9 mouse cellular contexts compared by ENCODE assay signal in genomic region chr7:63671904-63672303, GRCm38 (mm10).
A peak's percentile ranks its signal among the peaks of the same experiment; 100 is the strongest.
DNase-seq lines count a peak whose midpoint lies in the region; ATAC-seq and TF ChIP-seq lines count a peak whose summit lies in the region.
"Had no signal": no experiment of that assay in that cellular context is flagged by ENCODE, and none has a peak within 500 bp of the region (broad histone marks: within the 10 kb centered on the region; RNA-seq: fewer than 3 reads in every experiment).

No protein-coding gene starts in this region.

- TF ChIP-seq CTCF in ES-Bruce4 (IDR thresholded peaks at IDR 0.05; ENCODE audit: low read depth, low read length): peak; percentile 78

- H3K4me3 ChIP-seq in ES-Bruce4 (ENCODE audit: low read depth, low read length): no peak overlapping the region
- H3K4me3 ChIP-seq in embryonic facial prominence, embryonic 14.5 days (ENCODE audit: low read depth, low read length): no peak overlapping the region
- no peak overlapping the region for H3K4me3 ChIP-seq in lung, embryonic 15.5 days
- H3K4me3 ChIP-seq: liver, embryonic 13.5 days had no signal

- H3K27me3 ChIP-seq in ES-Bruce4 (ENCODE audit: control insufficient read depth, insufficient read depth, low read length, poor library complexity, severe bottlenecking): no peaks in the 10 kb centered on the region
- no peaks in the 10 kb centered on the region for H3K27me3 ChIP-seq in embryonic facial prominence, embryonic 14.5 days (replicated peaks; ENCODE audit: control insufficient read depth, insufficient read depth, low read length)
- H3K27me3 ChIP-seq in lung, embryonic 15.5 days: no peaks in the 10 kb centered on the region
- H3K27me3 ChIP-seq: liver, embryonic 13.5 days had no signal

- no peaks in the 10 kb centered on the region for H3K9me3 ChIP-seq in ES-Bruce4 (replicated peaks; ENCODE audit: control insufficient read depth, insufficient read depth, low read length, poor library complexity, severe bottlenecking)
- no peaks in the 10 kb centered on the region for H3K9me3 ChIP-seq in embryonic facial prominence, embryonic 14.5 days (ENCODE audit: control insufficient read depth, low read length)
- H3K9me3 ChIP-seq in lung, embryonic 15.5 days: no peaks in the 10 kb centered on the region
- H3K9me3 ChIP-seq: liver, embryonic 13.5 days had no signal

- no peak overlapping the region for H3K4me2 ChIP-seq in embryonic facial prominence, embryonic 14.5 days (ENCODE audit: low read depth, low read length)
- no peak overlapping the region for H3K4me2 ChIP-seq in lung, embryonic 15.5 days
- H3K4me2 ChIP-seq: liver, embryonic 13.5 days had no signal

- no peak for TF ChIP-seq POLR2A in ES-Bruce4 (IDR thresholded peaks at IDR 0.05; ENCODE audit: insufficient read depth, low read length)

- peak; percentile 43 to 67 for DNase-seq in adrenal gland, postnatal 36 days
- DNase-seq in embryonic facial prominence, embryonic 14.5 days (ENCODE audit: low spot score): peak; percentile 89
- DNase-seq in heart, postnatal 4 days: peak; percentile 64
- peak; percentile 83 to 96 for DNase-seq in layer of hippocampus, adult 18-20 months (ENCODE audit: low spot score in 2 of 2)
- peak; percentile 88 for DNase-seq in retina, postnatal 1 day
- DNase-seq in T-cell, adult 2 months (ENCODE audit: low spot score): no peak
- DNase-seq: liver, embryonic 13.5 days had no signal

- H3K27ac ChIP-seq in ES-Bruce4 (ENCODE audit: insufficient read depth, low read length): no peak overlapping the region
- H3K27ac ChIP-seq in embryonic facial prominence, embryonic 14.5 days (replicated peaks; ENCODE audit: low read depth, low read length): no peak overlapping the region
- H3K27ac ChIP-seq in lung, embryonic 15.5 days: no peak overlapping the region
- H3K27ac ChIP-seq: liver, embryonic 13.5 days had no signal

- 10% methylated on average over 3 of the region's 3 CpGs for WGBS in embryonic facial prominence, embryonic 14.5 days
- whole genome bisulfite sequencing in lung, embryonic 15.5 days: 24% methylated on average over 3 of the region's 3 CpGs

- no peak for TF ChIP-seq EP300 in ES-Bruce4 (IDR thresholded peaks at IDR 0.05; ENCODE audit: insufficient read depth, low read depth, low read length)

- peak; percentile 74 for ATAC-seq in embryonic facial prominence, embryonic 14.5 days (ENCODE audit: low read depth)
- peak; percentile 50; the same call in 1 of the 2 replicates for ATAC-seq in lung, embryonic 15.5 days (ENCODE audit: borderline replicate concordance, extremely low read depth, low FRiP score, low TSS enrichment)

- H3K36me3 ChIP-seq in ES-Bruce4 (ENCODE audit: control insufficient read depth, insufficient read depth, low read length, poor library complexity, severe bottlenecking): no peaks in the 10 kb centered on the region
- H3K36me3 ChIP-seq in embryonic facial prominence, embryonic 14.5 days (ENCODE audit: control insufficient read depth, insufficient read depth, low read length): no peaks in the 10 kb centered on the region
- no peaks in the 10 kb centered on the region for H3K36me3 ChIP-seq in lung, embryonic 15.5 days
- H3K36me3 ChIP-seq: liver, embryonic 13.5 days had no signal

- no peak overlapping the region for H3K9ac ChIP-seq in ES-Bruce4 (ENCODE audit: low read depth, poor library complexity, severe bottlenecking)
- H3K9ac ChIP-seq in embryonic facial prominence, embryonic 14.5 days (ENCODE audit: low read depth, low read length): no peak overlapping the region
- H3K9ac ChIP-seq in lung, embryonic 15.5 days: no peak overlapping the region
- H3K9ac ChIP-seq: liver, embryonic 13.5 days had no signal

- no peaks in the 10 kb centered on the region for H3K4me1 ChIP-seq in ES-Bruce4 (ENCODE audit: control insufficient read depth, insufficient read depth, low read length)
- peaks cover 10% of the 10 kb centered on the region for H3K4me1 ChIP-seq in embryonic facial prominence, embryonic 14.5 days (ENCODE audit: control insufficient read depth, insufficient read depth, low read length)
- no peaks in the 10 kb centered on the region for H3K4me1 ChIP-seq in lung, embryonic 15.5 days
- H3K4me1 ChIP-seq: liver, embryonic 13.5 days had no signal
